Mouse (Mus musculus) liver, embryonic 14.5 days (tissue): ENCODE results near the gene Ehd3. TPM values are rescaled to one million over a fixed set of nuclear protein-coding genes. Genes with fewer than 3 reads are reported as not detected.

ENCODE experiments used
- ATAC-seq: fragments of 200-750 bp; cut with Nextera tagmentation; 2 replicates; pipeline ENCODE4 v1.8.0; 2017; ENCODE audit warnings: moderate number of reproducible peaks, mild to moderate bottlenecking, moderate library complexity; ENCODE audit not compliant: insufficient read depth
- DNase-seq, 3 experiments: peaks; one replicate each; pipeline ENCODE4 v3.0.0-alpha.2; 2012 to 2013; ENCODE audit warnings: low read depth in 3 of 3, low spot score in 3 of 3
- H3K27ac ChIP-seq: fragments of 300-500 bp; sonication (generic); 2 replicates; pipeline ENCODE4 v1.5.1; 2014; ENCODE audit warnings: moderate library complexity, mild to moderate bottlenecking, control low read depth, inconsistent platforms
- H3K27me3 ChIP-seq: fragments of 300-500 bp; sonication (generic); 2 replicates; pipeline ENCODE4 v1.6.1; 2014; ENCODE audit warnings: mild to moderate bottlenecking, low read length, moderate library complexity; ENCODE audit not compliant: control insufficient read depth, insufficient read depth
- H3K36me3 ChIP-seq: fragments of 300-500 bp; sonication (generic); replicated peaks from 2 replicates; pipeline ENCODE4 v1.6.1; 2014; ENCODE audit warnings: low read depth; ENCODE audit not compliant: control insufficient read depth, insufficient read depth
- H3K4me1 ChIP-seq, 2 experiments: fragments of 200-500 bp in 1 of 2; fragments of 300-500 bp in 1 of 2; sonication (generic) in 1 of 2; replicated peaks; 2 replicates each; pipeline ENCODE4 v1.6.1; 2012 to 2014; ENCODE audit warnings: antibody characterized with exemption in 1 of 2, inconsistent platforms in 1 of 2, low read length in 1 of 2; ENCODE audit not compliant: control insufficient read depth in 2 of 2, insufficient read depth in 2 of 2
- H3K4me2 ChIP-seq: fragments of 300-500 bp; sonication (generic); 2 replicates; pipeline ENCODE4 v1.6.1; 2014; ENCODE audit warnings: low read depth, mild to moderate bottlenecking, control low read depth, moderate library complexity
- H3K4me3 ChIP-seq, 2 experiments: fragments of 200-500 bp in 1 of 2; fragments of 300-500 bp in 1 of 2; sonication (generic) in 1 of 2; 2 replicates each; pipeline ENCODE4 v1.5.1; 2012 to 2014; ENCODE audit warnings: low read depth in 2 of 2, low read length in 2 of 2, mild to moderate bottlenecking in 2 of 2, control low read depth in 1 of 2, inconsistent platforms in 1 of 2, moderate library complexity in 1 of 2; ENCODE audit not compliant: insufficient read depth in 1 of 2
- H3K9ac ChIP-seq: fragments of 300-500 bp; sonication (generic); replicated peaks from 2 replicates; pipeline ENCODE4 v1.6.1; 2014; ENCODE audit warnings: mild to moderate bottlenecking, control low read depth, moderate library complexity
- H3K9me3 ChIP-seq: fragments of 300-500 bp; sonication (generic); 2 replicates; pipeline ENCODE4 v1.6.1; 2016; ENCODE audit warnings: low read length, mixed read lengths; ENCODE audit not compliant: control insufficient read depth
- CTCF ChIP-seq: IDR thresholded peaks from 2 replicates; pipeline ENCODE4 v1.5.1; 2016; ENCODE audit warnings: antibody characterized with exemption, low read depth, control low read depth
- EP300 ChIP-seq: IDR thresholded peaks from 2 replicates; pipeline ENCODE4 v1.6.1; 2016; ENCODE audit warnings: antibody characterized with exemption, low read depth
- WGBS: fragments of 180-500 bp; shearing (Covaris S2); extraction: QIAGEN DNeasy Blood & Tissue Kit; methylation state at CpG from one replicate; pipeline ENCODE4 v1.1.7; 2014; ENCODE audit not compliant: insufficient replicate concordance; 5-methylcytosine and 5-hydroxymethylcytosine counted together
- polyA plus RNA-seq, 2 experiments: library from polyadenylated mRNA; depleted of rRNA in 1 of 2; stranded (reverse) in 1 of 2; unstranded in 1 of 2; fragments of >200 nt; fragmentation: Nextera tagmentation in 1 of 2; extraction: Ambion mirVana in 1 of 2; gene quantifications; 2 replicates each; pipeline versions ENCODE4 v1.2.1 to v1.2.3; 2012 to 2014

The Ehd3 gene
- polyA plus RNA-seq, 2 experiments, result 14.0 to 15.0 TPM

GRCm38 (mm10) chr17:73818936-73819335, 15.0 kb downstream of the Ehd3 start:
- TF ChIP-seq CTCF (no peak), EP300 (no peak)
- peaks cover 0 to 3% of the 10 kb centered on the region in 2 experiments; a peak in 2 of 4 replicates for H3K4me1 ChIP-seq
- H3K27me3 ChIP-seq, result no peaks in the 10 kb centered on the region
- WGBS, result 57% methylated on average over 4 of the region's 4 CpGs
- H3K4me2 ChIP-seq, result no peak overlapping the region
- H3K36me3 ChIP-seq, result no peaks in the 10 kb centered on the region
- no peaks in the 10 kb centered on the region for H3K9me3 ChIP-seq
- no peak overlapping the region for H3K27ac ChIP-seq
- ATAC-seq, result no peak
- no peak overlapping the region for H3K9ac ChIP-seq
- H3K4me3 ChIP-seq, result no peak overlapping the region
- DNase-seq, result no peak

GRCm38 (mm10) chr17:73820726-73821125, 16.8 kb downstream of the Ehd3 start:
- Histone ChIP-seq H3K27ac (no peak overlapping the region), H3K4me1 (peaks cover 0 to 3% of the 10 kb centered on the region in 2 experiments; a peak in 2 of 4 replicates), H3K9me3 (no peaks in the 10 kb centered on the region), H3K27me3 (no peaks in the 10 kb centered on the region), H3K4me3 (no peak overlapping the region), H3K9ac (no peak overlapping the region), H3K36me3 (no peaks in the 10 kb centered on the region), H3K4me2 (no peak overlapping the region)
- WGBS, result 65% methylated on average over 4 of the region's 4 CpGs
- DNase-seq, result no peak
- TF ChIP-seq CTCF (no peak), EP300 (no peak)
- ATAC-seq, result no peak

- no peaks in the 10 kb centered on the region for H3K9me3 ChIP-seq
- peaks cover 0 to 3% of the 10 kb centered on the region in 2 experiments; a peak in 2 of 4 replicates for H3K4me1 ChIP-seq
- no peak overlapping the region for H3K4me2 ChIP-seq
- WGBS, result 47% methylated on average over 4 of the region's 4 CpGs
- ATAC-seq (no peak), DNase-seq (no peak)
- H3K36me3 ChIP-seq, result no peaks in the 10 kb centered on the region
- no peak overlapping the region for H3K4me3 ChIP-seq
- no peaks in the 10 kb centered on the region for H3K27me3 ChIP-seq
- TF ChIP-seq EP300, result no peak
- no peak for TF ChIP-seq CTCF
- no peak overlapping the region for H3K9ac ChIP-seq
- H3K27ac ChIP-seq, result no peak overlapping the region
These were observed 18.3 kb downstream of the Ehd3 start for GRCm38 (mm10) chr17:73822255-73822654.

- WGBS, result 58% methylated on average over 17 of the region's 17 CpGs
- no peak for DNase-seq
These were observed 19.4 kb downstream of the Ehd3 start for GRCm38 (mm10) chr17:73823121-73824021.

GRCm38 (mm10) chr17:73824022-73824340, 20.0 kb downstream of the Ehd3 start:
- no peak overlapping the region for H3K4me3 ChIP-seq
- no peak overlapping the region for H3K27ac ChIP-seq
- H3K9me3 ChIP-seq, result no peaks in the 10 kb centered on the region
- H3K27me3 ChIP-seq, result no peaks in the 10 kb centered on the region
- no peaks in the 10 kb centered on the region for H3K4me1 ChIP-seq
- ATAC-seq, result no peak
- H3K4me2 ChIP-seq, result no peak overlapping the region
- DNase-seq, result no peak
- H3K9ac ChIP-seq, result no peak overlapping the region
- TF ChIP-seq EP300 (no peak), CTCF (no peak)
- H3K36me3 ChIP-seq, result no peaks in the 10 kb centered on the region
- WGBS, result 76% methylated on average over 6 of the region's 6 CpGs

More at GRCm38 (mm10) chr17:73823121-73824021, 19.4 kb downstream of the Ehd3 start:
- no peaks in the 10 kb centered on the region for H3K4me1 ChIP-seq
- no peak overlapping the region for H3K27ac ChIP-seq
- TF ChIP-seq CTCF, result no peak
- TF ChIP-seq EP300, result no peak
- no peak for ATAC-seq
- H3K4me3 ChIP-seq, result no peak overlapping the region
- no peak overlapping the region for H3K9ac ChIP-seq
- H3K27me3 ChIP-seq, result no peaks in the 10 kb centered on the region
- H3K4me2 ChIP-seq, result no peak overlapping the region
- H3K9me3 ChIP-seq, result no peaks in the 10 kb centered on the region
- H3K36me3 ChIP-seq, result no peaks in the 10 kb centered on the region
